Mouse (Mus musculus) adrenal gland, adult 2 months (tissue): Measurements from ENCODE around the gene Rbmx. TPM values are rescaled to one million over a fixed set of nuclear protein-coding genes. Genes with fewer than 3 reads are reported as not detected.

Source experiments
- polyA plus RNA-seq: library from polyadenylated mRNA; depleted of rRNA; stranded (reverse); fragments of >200 nt; gene quantifications from 2 replicates; pipeline ENCODE4 v1.2.3, GENCODE M21; 2012; rRNA removed
- total RNA-seq, 2 experiments: library from RNA; stranded (reverse); gene quantifications; 2 replicates each; pipeline ENCODE4 v1.2.3; 2021

Gene Rbmx
- total and polyA plus RNA-seq, 3 experiments = 3.8 to 31.8 (median 25.5) TPM

Other genes with a start within 250 kb of the Rbmx start
- not detected for gene Cd40lg, start 180.9 kb downstream of the Rbmx start, total RNA-seq
- gene Cd40lg, start 180.9 kb downstream of the Rbmx start, polyA plus RNA-seq = not detected in 2 replicates
- 10 to 100 TPM; 33.3 to 38.2 TPM for gene Arhgef6, start 54.3 kb downstream of the Rbmx start, total RNA-seq
- gene Arhgef6, start 54.3 kb downstream of the Rbmx start, polyA plus RNA-seq = 7.1 and 9.4 TPM in 2 replicates
- gene Gm364, start 16.1 kb upstream of the Rbmx start, total RNA-seq = not detected
- gene Gm364, start 16.1 kb upstream of the Rbmx start, polyA plus RNA-seq = not detected in 2 replicates
- not detected for gene Gpr101, start 110.7 kb upstream of the Rbmx start, total RNA-seq
- gene Gpr101, start 110.7 kb upstream of the Rbmx start, polyA plus RNA-seq = not detected in 2 replicates